Mouse (Mus musculus) CD4-positive, CD25-positive, alpha-beta regulatory T cell, adult 4 months (primary cell): ENCODE measurements around the gene E430018J23Rik. TPM values are rescaled to one million over a fixed set of nuclear protein-coding genes. Genes with fewer than 3 reads are reported as not detected.
"Not testable (repeated sequence)": the region's sequence is repeated elsewhere in the genome, so short reads cannot be mapped to it uniquely, and the experiment has no call there.

ENCODE experiments used
- ATAC-seq: one replicate; pipeline ENCODE4 v1.8.0; 2017
- polyA plus RNA-seq, 2 experiments: library from polyadenylated mRNA; unstranded; fragments of 100-300 nt; shearing (Covaris generic); gene quantifications; one replicate each; pipeline ENCODE4 v1.2.1; 2017

Gene E430018J23Rik
- polyA plus RNA-seq, 2 experiments from 2014 or later, result 3.2 to 5.5 TPM

- ATAC-seq, result no peak
Measured at GRCm38 (mm10) chr7:127378310-127378921, 15.0 kb downstream of the E430018J23Rik start.

GRCm38 (mm10) chr7:127375271-127376245 lies 17.9 kb downstream of the E430018J23Rik start, which contains the start of gene Zfp747:
Zfp747 (minus strand) TSS chr7:127376050.
- peak; percentile 98 for ATAC-seq

- not testable (repeated sequence) for ATAC-seq
Measured at GRCm38 (mm10) chr7:127371870-127372269, 21.6 kb downstream of the E430018J23Rik start.

GRCm38 (mm10) chr7:127371213-127371612 lies 22.2 kb downstream of the E430018J23Rik start:
- no peak for ATAC-seq

GRCm38 (mm10) chr7:127366249-127366648 lies 27.2 kb downstream of the E430018J23Rik start:
- no peak for ATAC-seq

GRCm38 (mm10) chr7:127364166-127364565 lies 29.3 kb downstream of the E430018J23Rik start:
- no peak for ATAC-seq

- ATAC-seq, result no peak
Measured at GRCm38 (mm10) chr7:127363475-127363921, 29.9 kb downstream of the E430018J23Rik start.

- peak; percentile 62 for ATAC-seq
Measured at GRCm38 (mm10) chr7:127362418-127362817, 31.0 kb downstream of the E430018J23Rik start.

GRCm38 (mm10) chr7:127361449-127361848 lies 32.0 kb downstream of the E430018J23Rik start:
- no peak for ATAC-seq

- ATAC-seq, result no peak
Measured at GRCm38 (mm10) chr7:127360265-127360664, 33.2 kb downstream of the E430018J23Rik start.

- ATAC-seq, result no peak
Measured at GRCm38 (mm10) chr7:127358472-127358871, 35.0 kb downstream of the E430018J23Rik start.

GRCm38 (mm10) chr7:127357871-127358270 lies 35.6 kb downstream of the E430018J23Rik start:
- no peak for ATAC-seq

GRCm38 (mm10) chr7:127355796-127356195 lies 37.6 kb downstream of the E430018J23Rik start:
- ATAC-seq, result no peak

- ATAC-seq, result no peak
Measured at GRCm38 (mm10) chr7:127351230-127352004, 42.0 kb downstream of the E430018J23Rik start.

GRCm38 (mm10) chr7:127346676-127347075 lies 46.8 kb downstream of the E430018J23Rik start:
- no peak for ATAC-seq

GRCm38 (mm10) chr7:127345512-127346325 lies 47.7 kb downstream of the E430018J23Rik start, which contains the start of gene Zfp768:
Zfp768 (minus strand) TSS chr7:127345589.
- ATAC-seq, result peak; percentile 83

- ATAC-seq, result no peak
Measured at GRCm38 (mm10) chr7:127345092-127345491, 48.3 kb downstream of the E430018J23Rik start.

- no peak for ATAC-seq
Measured at GRCm38 (mm10) chr7:127344371-127344770, 49.1 kb downstream of the E430018J23Rik start.

GRCm38 (mm10) chr7:127343351-127344019 lies 49.9 kb downstream of the E430018J23Rik start:
- ATAC-seq, result no peak

- no peak for ATAC-seq
Measured at GRCm38 (mm10) chr7:127342888-127343287, 50.5 kb downstream of the E430018J23Rik start.

- ATAC-seq, result peak; percentile 63
Measured at GRCm38 (mm10) chr7:127342332-127342731, 51.1 kb downstream of the E430018J23Rik start.
